Mouse (Mus musculus) liver, embryonic 14 days (tissue): ENCODE measurements around the gene Vsig10l. TPM values are rescaled to one million over a fixed set of nuclear protein-coding genes. Genes with fewer than 3 reads are reported as not detected.

ENCODE experiments used
- polyA plus RNA-seq: library from polyadenylated mRNA; depleted of rRNA; stranded (reverse); fragments of >200 nt; gene quantifications from 2 replicates; pipeline ENCODE4 v1.2.3, GENCODE M21; 2012; rRNA removed

The Vsig10l gene
- 0.43 and 0.80 TPM in 2 replicates for polyA plus RNA-seq

GRCm38 (mm10) chr7:43462851-43463250, at the start of gene Vsig10l:
Gene Vsig10l (plus strand): TSS chr7:43463151.

GRCm38 (mm10) chr7:43427406-43427805, 35.5 kb upstream of the Vsig10l start, which contains the start of gene Lim2:
Gene Lim2 (plus strand): TSS chr7:43427670.

GRCm38 (mm10) chr7:43436341-43437255, 26.4 kb upstream of the Vsig10l start, which contains the start of gene Nkg7:
Gene Nkg7 (plus strand): TSS chr7:43437073.

GRCm38 (mm10) chr7:43440482-43440881, 22.5 kb upstream of the Vsig10l start, which contains the start of gene Cldnd2:
Gene Cldnd2 (plus strand): TSS chr7:43440782.

GRCm38 (mm10) chr7:43443917-43444293, 19.0 kb upstream of the Vsig10l start, which contains the start of the genes Etfb and Gm45233:
Gene Etfb (plus strand): TSS chr7:43444083.
Gene Gm45233 (plus strand): TSS chr7:43444128.

GRCm38 (mm10) chr7:43489631-43490125, 26.7 kb downstream of the Vsig10l start, which contains the start of gene Iglon5:
Gene Iglon5 (minus strand): TSS chr7:43490075.

Other genes with a start within 250 kb of the Vsig10l start
- 3.4 and 4.5 TPM in 2 replicates for gene Zfp715, start 149.9 kb upstream of the Vsig10l start, polyA plus RNA-seq
- 1.8 and 2.6 TPM in 2 replicates for gene Siglecf, start 111.8 kb upstream of the Vsig10l start, polyA plus RNA-seq
- 0.63 and 0.76 TPM in 2 replicates for gene Siglecg, start 54.9 kb upstream of the Vsig10l start, polyA plus RNA-seq
- 0.03 and 0.06 TPM in 2 replicates for gene Lim2, start 35.5 kb upstream of the Vsig10l start, polyA plus RNA-seq
- 2.4 and 4.1 TPM in 2 replicates for gene Nkg7, start 26.1 kb upstream of the Vsig10l start, polyA plus RNA-seq
- not detected in 2 replicates for gene Cldnd2, start 22.4 kb upstream of the Vsig10l start, polyA plus RNA-seq
- 127 and 139 TPM in 2 replicates for gene Etfb, start 19.1 kb upstream of the Vsig10l start, polyA plus RNA-seq
- gene Gm45233, start 19.0 kb upstream of the Vsig10l start, polyA plus RNA-seq: 0.12 and 0.28 TPM in 2 replicates
- gene Iglon5, start 26.9 kb downstream of the Vsig10l start, polyA plus RNA-seq: 0.03 and 0.09 TPM in 2 replicates
- not detected in 2 replicates for gene 4931406B18Rik, start 42.8 kb downstream of the Vsig10l start, polyA plus RNA-seq
- gene Cd33, start 81.3 kb downstream of the Vsig10l start, polyA plus RNA-seq: 0.93 and 1.2 TPM in 2 replicates
- 0.29 and 0.36 TPM in 2 replicates for gene Zfp658, start 99.1 kb downstream of the Vsig10l start, polyA plus RNA-seq
- gene Zfp719, start 116.5 kb downstream of the Vsig10l start, polyA plus RNA-seq: 0.72 and 0.96 TPM in 2 replicates
- 0.02 TPM in 1 of 2 replicates, not detected in the other for gene Zfp819, start 144.0 kb downstream of the Vsig10l start, polyA plus RNA-seq
- gene Ceacam18, start 171.6 kb downstream of the Vsig10l start, polyA plus RNA-seq: not detected in 2 replicates
- 1.2 and 2.0 TPM in 2 replicates for gene Siglece, start 197.0 kb downstream of the Vsig10l start, polyA plus RNA-seq
- gene Ctu1, start 208.9 kb downstream of the Vsig10l start, polyA plus RNA-seq: 2.7 and 3.1 TPM in 2 replicates
- 0.03 TPM in 2 replicates for gene Klk14, start 227.3 kb downstream of the Vsig10l start, polyA plus RNA-seq
- 0.02 and 0.03 TPM in 2 replicates for gene Klk13, start 249.4 kb downstream of the Vsig10l start, polyA plus RNA-seq